Mouse (Mus musculus) lung, postnatal 0 days (tissue): ENCODE measurements around the gene Smim6.

Experiments
- CTCF ChIP-seq: IDR thresholded peaks from 2 replicates; pipeline ENCODE4 v1.5.1; 2016; ENCODE audit warnings: antibody characterized with exemption, mild to moderate bottlenecking
- EP300 ChIP-seq: IDR thresholded peaks from 2 replicates; pipeline ENCODE4 v1.6.1; 2016; ENCODE audit warnings: antibody characterized with exemption, mild to moderate bottlenecking, control low read depth

DNA sequence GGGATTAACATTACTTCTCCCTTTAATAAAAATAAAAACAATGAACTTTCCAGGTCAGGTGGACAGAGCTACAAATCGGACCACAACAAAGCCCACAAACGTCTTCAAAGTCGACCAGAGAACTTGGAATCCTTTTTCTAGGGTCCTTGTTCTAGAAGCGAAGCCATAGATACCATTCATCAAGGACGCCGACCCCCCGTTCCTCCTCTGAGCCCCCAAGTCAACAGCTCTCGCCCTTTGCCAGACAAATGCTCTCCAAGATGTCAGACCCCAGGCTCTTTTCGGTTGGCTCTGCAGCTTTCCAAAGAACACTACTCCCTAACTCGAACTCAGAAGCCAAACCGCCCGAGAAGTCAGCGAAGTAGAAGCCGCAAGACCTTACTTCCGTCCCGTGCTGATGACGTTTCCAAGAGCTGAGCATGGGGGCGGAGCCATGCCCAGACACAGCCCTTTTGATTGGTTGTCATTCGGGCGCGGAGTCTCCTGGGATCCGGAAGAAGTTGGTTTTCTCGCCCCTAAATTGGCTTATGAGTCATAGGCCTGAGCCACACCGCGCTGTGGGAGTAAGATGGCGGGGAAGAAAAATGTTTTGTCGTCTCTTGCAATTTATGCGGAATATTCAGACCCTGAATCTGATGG, 21.4 kb downstream of the Smim6 start, which contains the start of the genes Sap30bp and Recql5:
- TF ChIP-seq EP300 (0 out of 2 replicates have a peak, but pooled peaks have one; percentile 44), CTCF (no peak)
